Mouse (Mus musculus): ENCODE data around the gene Faim2.

DNA sequence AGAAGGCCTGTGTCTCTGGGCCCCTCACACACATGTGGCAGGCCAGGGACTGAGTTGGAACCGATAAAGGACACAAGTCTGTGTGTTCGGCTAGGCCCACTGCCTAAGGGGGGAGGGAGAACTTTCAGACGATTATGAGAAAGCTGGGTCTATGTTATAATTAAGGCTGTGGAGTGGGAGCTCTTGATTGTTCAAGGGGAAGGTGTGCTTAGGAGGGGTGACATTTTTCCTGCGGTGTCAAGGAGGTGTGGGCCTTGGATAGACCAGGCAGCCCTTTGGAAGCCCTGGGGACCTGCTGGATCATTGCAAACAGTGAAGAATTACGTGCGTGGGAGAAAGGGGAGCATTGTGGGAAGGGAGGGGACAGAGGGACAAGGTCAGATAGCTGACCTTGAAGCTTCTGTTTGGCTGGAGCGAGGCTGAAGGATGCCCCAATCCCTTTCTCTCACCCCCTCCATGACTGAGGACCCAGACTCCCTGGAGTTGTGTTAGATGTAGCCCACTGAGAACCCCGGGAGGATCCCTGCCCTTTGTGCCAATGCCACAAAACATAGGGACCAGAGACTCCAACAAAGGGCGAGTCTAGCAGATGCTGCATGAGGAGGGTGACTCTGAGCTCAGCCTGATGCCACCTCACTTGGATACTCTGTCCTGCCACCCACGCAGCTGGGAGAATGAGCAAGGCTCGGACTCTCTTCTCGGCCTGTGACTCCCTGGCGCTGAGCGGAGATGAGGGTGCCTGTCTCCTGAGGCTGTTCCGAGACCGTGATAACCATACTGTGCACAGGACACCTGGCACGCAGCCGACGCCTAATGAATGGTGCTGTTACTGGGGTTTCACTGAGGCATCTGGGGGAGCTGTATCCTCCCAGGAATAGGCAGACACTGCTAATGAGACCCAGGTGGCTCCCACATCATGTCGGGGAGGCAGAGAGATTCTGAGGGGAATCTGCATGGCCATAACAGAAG lies 26.4 kb downstream of the Faim2 start:
- TF ChIP-seq CTCF (IDR thresholded peaks at IDR 0.05; ENCODE audit: insufficient read depth, low read depth, low read length) (no peak), POLR2A (IDR thresholded peaks at IDR 0.05; ENCODE audit: insufficient read depth, low read depth, low read length) (no peak)
